Mouse (Mus musculus): ENCODE data around the gene D17H6S53E. TPM values are rescaled to one million over a fixed set of nuclear protein-coding genes. Genes with fewer than 3 reads are reported as not detected.

D17H6S53E gene
- polyA plus RNA-seq, 1 experiment = 20.2 TPM

DNA sequence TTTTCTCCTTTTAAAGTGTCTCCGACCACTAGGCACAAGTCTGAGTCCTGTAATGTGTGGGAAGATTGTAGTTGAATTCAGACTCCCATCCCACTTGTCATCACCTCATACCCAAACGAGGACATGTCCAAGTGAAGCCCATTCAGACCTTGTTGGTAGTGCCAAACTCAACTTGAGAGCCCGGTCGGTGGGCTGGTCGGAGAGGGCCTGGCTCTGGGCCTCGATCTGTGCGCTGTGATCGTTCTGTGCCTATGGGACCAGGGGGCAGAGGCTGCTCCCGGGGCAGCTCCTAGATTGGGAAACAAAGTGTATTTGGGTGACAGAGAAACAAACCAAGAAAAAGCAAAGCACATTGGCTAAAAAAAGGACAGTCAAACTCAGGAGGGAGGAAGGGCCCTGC is 26.9 kb downstream of the D17H6S53E start:
- TF ChIP-seq CTCF (IDR thresholded peaks at IDR 0.05; ENCODE audit: control insufficient read depth, insufficient read depth, low read length) = no peak
- TF ChIP-seq POLR2A (IDR thresholded peaks at IDR 0.05; ENCODE audit: borderline replicate concordance, control insufficient read depth, low read depth, low read length) = no peak
- Histone ChIP-seq H3K4me3 (replicated peaks; ENCODE audit: control insufficient read depth, low read depth, low read length) (no peak overlapping the region), H3K4me1 (ENCODE audit: control insufficient read depth, insufficient read depth, low read length) (no peaks in the 10 kb centered on the region), H3K27ac (ENCODE audit: control insufficient read depth, insufficient read depth, low read depth, low read length, poor library complexity) (no peak overlapping the region)
- WGBS = 88% methylated on average over 9 of the region's 9 CpGs

DNA sequence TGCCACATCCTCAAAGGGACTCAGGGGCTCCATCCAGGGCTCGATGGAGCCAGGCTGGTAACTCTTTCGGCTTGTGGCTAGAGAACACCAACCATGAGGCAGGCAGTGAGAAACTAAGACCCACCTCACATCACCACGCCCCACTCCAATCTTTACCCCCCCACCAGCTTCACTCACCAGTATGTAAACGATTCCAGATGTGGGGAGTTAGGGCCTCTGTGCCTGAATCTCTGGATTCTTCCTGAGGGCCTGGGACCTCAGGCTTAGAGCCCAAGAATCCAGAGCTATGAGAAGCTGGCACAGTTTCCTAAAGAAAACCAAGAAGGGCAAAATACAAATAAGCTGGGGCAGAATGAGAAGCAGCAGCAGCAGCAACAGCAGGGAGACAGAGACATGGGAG is 27.8 kb downstream of the D17H6S53E start:
- Histone ChIP-seq H3K4me3 (replicated peaks; ENCODE audit: control insufficient read depth, low read depth, low read length) (no peak overlapping the region), H3K4me1 (ENCODE audit: control insufficient read depth, insufficient read depth, low read length) (no peaks in the 10 kb centered on the region), H3K27ac (ENCODE audit: control insufficient read depth, insufficient read depth, low read depth, low read length, poor library complexity) (no peak overlapping the region)
- no peak for TF ChIP-seq POLR2A (IDR thresholded peaks at IDR 0.05; ENCODE audit: borderline replicate concordance, control insufficient read depth, low read depth, low read length)
- TF ChIP-seq CTCF (IDR thresholded peaks at IDR 0.05; ENCODE audit: control insufficient read depth, insufficient read depth, low read length) = no peak
- WGBS = 86% methylated on average over 4 of the region's 4 CpGs

DNA sequence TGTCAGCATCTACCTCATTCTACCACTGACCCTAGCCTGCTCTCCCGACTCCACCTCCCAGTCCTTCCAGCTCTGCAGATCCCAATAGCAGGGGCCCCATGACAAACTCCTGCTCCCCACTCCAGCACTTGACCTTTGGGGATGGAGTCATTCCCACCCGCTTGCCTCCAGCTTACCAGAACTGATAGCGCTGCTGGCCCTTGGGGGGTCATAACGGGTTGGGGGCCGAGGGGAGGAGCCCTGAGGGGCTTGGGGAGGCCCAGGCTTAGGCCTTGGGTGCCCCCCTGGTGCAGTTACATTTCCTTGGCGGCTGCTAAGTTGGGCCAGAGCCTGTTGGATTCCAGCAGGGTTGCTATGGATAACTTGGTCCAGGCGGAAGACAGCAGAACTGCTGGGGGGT is 28.4 kb downstream of the D17H6S53E start:
- H3K27ac ChIP-seq (ENCODE audit: control insufficient read depth, insufficient read depth, low read depth, low read length, poor library complexity) = no peak overlapping the region
- TF ChIP-seq POLR2A (IDR thresholded peaks at IDR 0.05; ENCODE audit: borderline replicate concordance, control insufficient read depth, low read depth, low read length) = no peak
- TF ChIP-seq CTCF (IDR thresholded peaks at IDR 0.05; ENCODE audit: control insufficient read depth, insufficient read depth, low read length) = no peak
- H3K4me3 ChIP-seq (replicated peaks; ENCODE audit: control insufficient read depth, low read depth, low read length) = no peak overlapping the region
- 84% methylated on average over 7 of the region's 7 CpGs for WGBS
- no peaks in the 10 kb centered on the region for H3K4me1 ChIP-seq (ENCODE audit: control insufficient read depth, insufficient read depth, low read length)

DNA sequence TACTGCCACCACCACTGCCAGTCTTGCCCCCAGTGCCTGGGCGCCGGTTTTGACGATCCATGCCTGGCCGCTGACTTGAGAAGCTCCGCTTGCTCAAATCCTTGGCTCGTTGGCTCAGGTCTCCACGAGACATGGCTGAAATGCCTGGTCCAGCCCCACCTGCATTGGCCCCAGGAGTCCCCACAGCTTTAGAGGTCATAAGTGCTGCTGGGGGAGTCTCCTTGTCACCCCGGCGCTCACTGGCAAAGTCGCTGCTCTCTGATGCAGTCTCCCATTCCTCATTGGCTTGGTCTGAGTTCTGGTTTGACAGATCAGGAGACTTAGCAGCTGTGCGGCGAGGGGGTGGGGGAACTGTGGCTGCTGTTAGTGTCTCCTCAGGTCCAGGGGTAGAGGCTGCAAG is 29.3 kb downstream of the D17H6S53E start:
- Histone ChIP-seq H3K27ac (ENCODE audit: control insufficient read depth, insufficient read depth, low read depth, low read length, poor library complexity) (no peak overlapping the region), H3K4me3 (replicated peaks; ENCODE audit: control insufficient read depth, low read depth, low read length) (no peak overlapping the region), H3K4me1 (ENCODE audit: control insufficient read depth, insufficient read depth, low read length) (no peaks in the 10 kb centered on the region)
- TF ChIP-seq POLR2A (IDR thresholded peaks at IDR 0.05; ENCODE audit: borderline replicate concordance, control insufficient read depth, low read depth, low read length) = no peak
- no peak for TF ChIP-seq CTCF (IDR thresholded peaks at IDR 0.05; ENCODE audit: control insufficient read depth, insufficient read depth, low read length)
- WGBS = 92% methylated on average over 12 of the region's 12 CpGs

DNA sequence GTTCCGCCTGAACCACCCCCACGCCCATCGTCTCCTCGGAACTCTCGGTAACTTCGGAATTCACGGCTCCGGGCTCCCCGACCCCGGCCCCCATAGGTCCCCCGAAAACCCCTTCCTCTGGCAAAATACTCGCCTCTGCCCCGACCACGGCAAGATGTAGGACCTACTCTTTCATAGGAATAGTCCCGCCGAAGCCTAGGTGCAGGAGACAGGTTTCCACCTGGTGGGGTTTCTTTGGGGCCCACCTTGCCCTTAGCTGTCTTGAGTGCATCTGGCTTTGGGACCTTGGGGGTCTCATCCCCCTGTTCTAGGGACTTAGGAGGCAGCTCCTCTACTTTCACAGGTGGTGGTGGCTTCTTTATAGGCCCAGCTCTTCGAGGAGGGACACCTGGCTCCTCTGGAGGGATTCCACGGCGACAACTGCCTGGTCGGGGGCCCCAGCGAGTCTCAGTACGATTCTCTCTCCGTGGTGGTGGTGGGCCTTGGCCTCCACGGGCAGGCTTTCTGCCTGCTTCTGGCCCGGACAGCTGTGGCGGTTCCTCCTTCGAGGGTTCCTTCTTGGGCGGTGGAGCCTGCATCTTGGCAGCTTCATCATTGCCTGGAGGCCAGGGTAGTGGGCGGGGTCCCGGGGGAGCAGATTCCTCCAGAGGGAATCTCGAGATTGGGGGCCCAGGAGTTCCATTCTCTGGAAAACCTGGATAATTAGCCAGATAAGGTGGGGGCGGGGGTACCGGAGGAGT is 30.5 kb downstream of the D17H6S53E start:
- H3K4me1 ChIP-seq (ENCODE audit: control insufficient read depth, insufficient read depth, low read length) = no peaks in the 10 kb centered on the region
- TF ChIP-seq POLR2A (IDR thresholded peaks at IDR 0.05; ENCODE audit: borderline replicate concordance, control insufficient read depth, low read depth, low read length) (no peak), CTCF (IDR thresholded peaks at IDR 0.05; ENCODE audit: control insufficient read depth, insufficient read depth, low read length) (no peak)
- no peak overlapping the region for H3K4me3 ChIP-seq (replicated peaks; ENCODE audit: control insufficient read depth, low read depth, low read length)
- 91% methylated on average over 33 of the region's 33 CpGs for WGBS
- no peak overlapping the region; the same call in 1 of the 2 replicates for H3K27ac ChIP-seq (ENCODE audit: control insufficient read depth, insufficient read depth, low read depth, low read length, poor library complexity)

DNA sequence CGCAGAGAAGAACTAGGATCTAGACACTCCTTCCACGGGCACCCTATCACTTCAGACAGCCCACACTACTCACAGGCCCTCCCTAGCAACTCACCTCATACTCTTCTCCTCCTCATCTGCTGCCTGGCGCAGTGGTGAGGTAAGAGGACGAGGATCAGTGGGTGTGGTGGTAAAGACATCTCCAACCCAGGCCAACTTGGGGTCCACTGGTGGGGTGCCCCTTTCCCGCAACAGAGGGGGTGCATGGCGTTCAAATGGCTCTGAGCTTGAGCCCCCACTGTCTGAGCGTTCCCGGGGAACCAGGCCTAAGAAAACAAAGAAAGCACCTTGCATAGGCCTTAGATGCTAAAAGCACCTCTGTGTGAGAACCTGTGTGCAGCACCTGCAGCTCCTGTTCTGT is 31.1 kb downstream of the D17H6S53E start:
- Histone ChIP-seq H3K4me1 (ENCODE audit: control insufficient read depth, insufficient read depth, low read length) (no peaks in the 10 kb centered on the region), H3K4me3 (replicated peaks; ENCODE audit: control insufficient read depth, low read depth, low read length) (no peak overlapping the region), H3K27ac (ENCODE audit: control insufficient read depth, insufficient read depth, low read depth, low read length, poor library complexity) (no peak overlapping the region)
- TF ChIP-seq POLR2A (IDR thresholded peaks at IDR 0.05; ENCODE audit: borderline replicate concordance, control insufficient read depth, low read depth, low read length) (no peak), CTCF (IDR thresholded peaks at IDR 0.05; ENCODE audit: control insufficient read depth, insufficient read depth, low read length) (no peak)
- WGBS = 87% methylated on average over 8 of the region's 8 CpGs

DNA sequence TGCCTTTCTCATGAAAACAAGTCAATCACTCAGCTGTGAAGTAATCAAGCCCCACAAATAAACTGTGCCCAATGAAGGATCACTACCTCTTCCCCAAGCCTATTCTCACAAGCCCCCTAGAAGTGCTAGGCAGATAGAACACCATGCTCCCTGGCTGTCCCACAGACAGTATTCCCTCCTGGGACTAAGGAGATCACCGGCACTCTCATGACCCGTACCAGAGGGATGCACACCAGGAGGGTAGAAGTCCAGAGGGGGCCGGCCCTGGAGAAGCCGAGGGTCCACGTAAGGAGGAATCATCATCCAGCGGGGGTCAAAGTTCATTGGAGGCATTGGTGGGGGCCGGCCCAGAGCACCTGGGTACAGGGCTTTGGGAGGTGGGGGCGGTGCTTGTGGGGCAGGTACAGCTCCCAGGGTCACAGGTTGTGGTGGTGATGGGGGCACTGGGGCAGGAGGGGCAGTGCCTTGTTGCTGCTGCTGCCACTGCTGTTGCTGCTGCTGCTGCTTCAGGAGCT is 31.5 kb downstream of the D17H6S53E start:
- H3K4me3 ChIP-seq (replicated peaks; ENCODE audit: control insufficient read depth, low read depth, low read length) = no peak overlapping the region
- 95% methylated on average over 8 of the region's 8 CpGs for WGBS
- TF ChIP-seq CTCF (IDR thresholded peaks at IDR 0.05; ENCODE audit: control insufficient read depth, insufficient read depth, low read length) = no peak
- TF ChIP-seq POLR2A (IDR thresholded peaks at IDR 0.05; ENCODE audit: borderline replicate concordance, control insufficient read depth, low read depth, low read length) = no peak

DNA sequence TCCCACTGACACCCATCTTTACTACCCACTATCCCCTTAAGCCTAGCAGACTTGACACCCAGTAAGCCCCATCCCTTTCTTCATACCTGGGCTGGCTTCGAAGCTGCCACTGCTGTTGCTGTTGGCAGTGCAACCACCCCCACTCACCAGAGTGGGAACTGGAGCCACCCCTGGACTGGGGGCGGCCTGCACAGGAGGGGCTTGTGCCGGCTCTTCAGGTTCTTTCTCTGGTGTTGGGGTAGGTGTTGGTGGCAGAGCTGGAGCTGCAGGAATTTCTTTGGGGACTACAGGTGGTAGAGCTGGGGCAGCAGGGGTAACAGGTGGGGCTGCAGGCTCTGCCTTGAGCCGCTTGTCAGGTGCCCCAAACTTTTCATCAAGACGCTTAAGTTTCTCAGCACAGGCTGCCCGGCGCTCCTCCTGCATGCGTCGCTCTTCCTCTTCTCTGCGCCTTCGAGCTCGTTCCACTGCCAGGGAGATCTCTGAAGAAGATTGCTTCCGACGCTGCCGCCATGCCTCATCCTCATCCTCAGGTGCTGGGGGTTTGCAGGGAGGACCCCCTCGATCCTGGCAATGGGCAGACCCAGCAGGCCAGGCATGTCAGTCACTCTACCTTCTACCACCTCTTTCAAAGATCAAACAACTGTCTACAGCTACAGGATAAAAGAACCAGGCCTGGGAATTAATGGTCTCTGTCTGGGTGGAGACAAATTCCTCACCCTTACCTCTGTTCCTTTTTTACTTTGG is 32.8 kb downstream of the D17H6S53E start:
- H3K4me3 ChIP-seq (replicated peaks; ENCODE audit: control insufficient read depth, low read depth, low read length) = no peak overlapping the region
- H3K4me1 ChIP-seq (ENCODE audit: control insufficient read depth, insufficient read depth, low read length) = peaks cover 2% of the 10 kb centered on the region; the same call in 1 of the 2 replicates
- TF ChIP-seq POLR2A (IDR thresholded peaks at IDR 0.05; ENCODE audit: borderline replicate concordance, control insufficient read depth, low read depth, low read length) (no peak), CTCF (IDR thresholded peaks at IDR 0.05; ENCODE audit: control insufficient read depth, insufficient read depth, low read length) (no peak)
- H3K27ac ChIP-seq (ENCODE audit: control insufficient read depth, insufficient read depth, low read depth, low read length, poor library complexity) = no peak overlapping the region
- 92% methylated on average over 16 of the region's 16 CpGs for WGBS

More for the DNA sequence above, 31.5 kb downstream of the D17H6S53E start:
- H3K4me1 ChIP-seq (ENCODE audit: control insufficient read depth, insufficient read depth, low read length) = peaks cover under 1% of the 10 kb centered on the region; the same call in 1 of the 2 replicates
- H3K27ac ChIP-seq (ENCODE audit: control insufficient read depth, insufficient read depth, low read depth, low read length, poor library complexity) = no peak overlapping the region

Data from bone marrow, adult 2 months (tissue).